Mouse (Mus musculus): ENCODE data around the gene Reep3.
A peak's percentile ranks its signal among the peaks of the same experiment; 100 is the strongest.

Gene Reep3

GRCm38 (mm10) chr10:67111044-67111798 lies 14.5 kb upstream of the Reep3 start:
- DNase-seq (ENCODE audit: low spot score in 2 of 2): no peak

DNA sequence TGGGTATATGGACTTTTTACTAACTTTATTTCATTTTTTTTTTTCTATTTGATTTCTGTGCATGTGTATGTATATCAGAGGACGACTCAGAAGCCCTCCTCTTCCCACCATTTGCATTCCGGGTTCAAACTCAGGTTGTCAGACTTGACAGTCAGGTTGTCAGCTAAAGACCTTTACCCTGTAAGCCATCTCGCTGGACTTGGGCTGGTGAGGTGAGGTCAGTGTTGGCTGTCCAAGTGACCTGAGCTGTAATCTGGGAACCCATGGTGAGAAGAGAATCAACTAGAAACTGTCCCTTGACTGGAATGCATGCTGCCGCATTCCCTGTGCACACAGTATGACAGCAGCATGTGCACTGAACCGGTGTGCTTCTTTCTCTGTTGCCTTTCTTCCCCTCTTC lies 12.9 kb upstream of the Reep3 start:
- no peak for DNase-seq (ENCODE audit: low spot score in 2 of 2)

GRCm38 (mm10) chr10:67108096-67108495 lies 11.4 kb upstream of the Reep3 start:
- no peak for DNase-seq (ENCODE audit: low spot score in 2 of 2)

DNA sequence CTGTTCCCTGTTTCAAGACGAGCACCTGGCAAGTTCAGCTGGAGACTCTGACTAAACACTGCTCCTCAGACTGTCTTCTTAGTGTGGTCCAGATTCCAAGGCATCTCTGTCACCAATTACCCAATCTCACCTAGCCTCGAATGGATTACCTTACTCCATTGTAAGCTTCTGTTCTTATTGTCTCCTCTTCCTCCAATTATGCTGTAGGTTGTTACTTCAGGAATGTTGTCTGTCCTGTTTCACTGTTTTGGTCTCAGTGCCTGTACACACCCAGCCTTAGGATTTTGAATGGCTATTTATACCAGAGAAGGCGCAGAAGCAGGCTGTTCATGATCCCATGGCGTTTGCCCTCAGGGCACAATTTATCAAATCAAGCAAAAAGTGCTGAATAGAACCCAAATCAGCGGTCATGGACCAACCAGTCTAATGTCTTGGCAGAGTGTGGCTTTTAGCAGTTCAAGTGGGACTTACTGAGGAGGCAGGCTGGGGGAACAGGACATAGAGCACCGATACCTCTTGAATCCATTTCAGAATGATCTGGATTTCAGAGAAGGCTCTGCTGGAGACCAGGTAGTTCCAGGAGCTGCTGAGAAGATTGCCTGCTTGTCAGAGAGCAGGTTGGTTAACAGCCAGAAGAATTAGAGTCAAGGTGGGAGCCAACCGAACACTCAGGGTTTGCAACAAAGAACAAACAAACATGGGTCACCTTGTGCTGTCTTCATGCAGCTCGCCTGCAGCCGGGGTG lies 10.4 kb upstream of the Reep3 start:
- DNase-seq (ENCODE audit: low spot score in 2 of 2): no peak

GRCm38 (mm10) chr10:67106400-67106799 lies 9.7 kb upstream of the Reep3 start:
- no peak for DNase-seq (ENCODE audit: low spot score in 2 of 2)

- no peak for DNase-seq (ENCODE audit: low spot score in 2 of 2)
These were observed 8.8 kb upstream of the Reep3 start for GRCm38 (mm10) chr10:67105331-67106217.

DNA sequence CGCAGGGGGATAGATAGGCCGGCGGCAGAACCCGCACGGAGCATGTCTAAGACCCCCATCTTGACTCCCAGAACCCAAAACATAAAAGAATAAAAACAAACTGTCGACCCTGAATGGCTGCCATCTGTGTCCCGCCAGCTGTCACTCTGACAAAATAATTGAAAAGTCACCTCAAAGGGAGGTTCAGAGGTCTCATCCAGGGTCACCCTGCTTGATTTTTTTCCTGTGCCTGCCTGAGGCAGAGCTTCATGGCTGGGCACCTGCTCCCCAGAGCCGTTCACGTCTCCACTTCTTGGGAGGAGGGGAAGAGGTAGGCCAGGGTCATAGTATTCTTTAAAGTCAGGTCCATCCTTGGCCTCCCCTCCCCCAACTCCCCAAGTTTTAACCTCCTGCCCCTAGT lies 7.8 kb upstream of the Reep3 start:
- DNase-seq (ENCODE audit: low spot score in 2 of 2): no peak

DNA sequence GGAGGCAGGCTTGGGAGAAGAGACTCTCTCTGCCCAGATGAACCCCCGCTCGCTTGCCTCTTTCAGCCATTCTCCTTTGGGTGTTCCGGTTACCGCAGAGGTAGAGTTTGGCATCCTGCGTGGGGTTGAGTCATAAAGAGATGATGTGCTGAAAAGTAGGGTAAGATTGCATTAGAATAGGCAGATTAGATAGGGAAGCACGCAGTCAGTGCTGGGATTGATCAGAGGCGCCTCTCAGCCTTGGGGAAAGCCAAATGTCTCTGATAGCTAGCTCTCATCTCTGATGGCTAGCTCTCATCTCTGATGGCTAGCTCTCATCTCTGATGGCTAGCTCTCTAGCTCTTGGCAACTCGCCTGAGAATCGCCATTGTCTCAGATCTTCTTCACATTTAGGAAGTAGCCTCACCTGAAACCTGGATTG lies 4.1 kb upstream of the Reep3 start:
- DNase-seq (ENCODE audit: low spot score in 2 of 2): no peak

GRCm38 (mm10) chr10:67100011-67100661 lies 3.4 kb upstream of the Reep3 start:
- DNase-seq (ENCODE audit: low spot score in 2 of 2): no peak

GRCm38 (mm10) chr10:67099183-67099929 lies 2.6 kb upstream of the Reep3 start:
- DNase-seq (ENCODE audit: low spot score in 2 of 2): no peak

DNA sequence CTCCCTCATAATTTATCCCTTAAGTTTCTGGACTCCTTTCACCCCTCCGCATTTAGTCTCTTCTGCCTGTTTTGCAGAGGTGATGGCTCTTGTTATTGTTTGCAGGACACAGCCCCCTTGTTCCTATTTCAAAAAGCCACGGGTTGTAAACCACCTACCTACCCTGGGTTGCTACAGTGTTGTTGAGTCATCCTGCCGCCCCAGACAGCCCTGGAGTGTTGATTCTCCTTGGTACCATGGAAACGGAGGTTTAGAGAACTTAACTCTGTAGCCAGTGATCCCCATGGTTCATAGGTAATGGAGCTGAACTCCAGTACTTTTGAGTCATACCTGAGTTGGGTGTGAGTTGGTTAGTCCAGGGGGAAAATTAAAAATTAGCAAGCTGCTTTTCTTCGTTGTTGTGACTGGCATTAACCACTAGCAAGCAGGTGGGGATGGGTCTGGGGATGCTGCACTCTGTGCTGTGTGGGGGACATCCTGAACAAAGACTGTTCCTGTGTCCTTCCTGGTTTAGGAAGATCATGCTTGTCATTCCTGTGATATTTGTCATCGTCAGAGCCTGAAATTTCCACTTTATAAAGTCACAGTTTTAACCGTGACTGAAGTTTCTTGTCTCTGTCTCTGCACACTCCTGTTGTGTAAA lies 1.8 kb upstream of the Reep3 start:
- DNase-seq (ENCODE audit: low spot score in 2 of 2): no peak

GRCm38 (mm10) chr10:67097437-67098150 lies 849 bp upstream of the Reep3 start:
- no peak for DNase-seq (ENCODE audit: low spot score in 2 of 2)

DNA sequence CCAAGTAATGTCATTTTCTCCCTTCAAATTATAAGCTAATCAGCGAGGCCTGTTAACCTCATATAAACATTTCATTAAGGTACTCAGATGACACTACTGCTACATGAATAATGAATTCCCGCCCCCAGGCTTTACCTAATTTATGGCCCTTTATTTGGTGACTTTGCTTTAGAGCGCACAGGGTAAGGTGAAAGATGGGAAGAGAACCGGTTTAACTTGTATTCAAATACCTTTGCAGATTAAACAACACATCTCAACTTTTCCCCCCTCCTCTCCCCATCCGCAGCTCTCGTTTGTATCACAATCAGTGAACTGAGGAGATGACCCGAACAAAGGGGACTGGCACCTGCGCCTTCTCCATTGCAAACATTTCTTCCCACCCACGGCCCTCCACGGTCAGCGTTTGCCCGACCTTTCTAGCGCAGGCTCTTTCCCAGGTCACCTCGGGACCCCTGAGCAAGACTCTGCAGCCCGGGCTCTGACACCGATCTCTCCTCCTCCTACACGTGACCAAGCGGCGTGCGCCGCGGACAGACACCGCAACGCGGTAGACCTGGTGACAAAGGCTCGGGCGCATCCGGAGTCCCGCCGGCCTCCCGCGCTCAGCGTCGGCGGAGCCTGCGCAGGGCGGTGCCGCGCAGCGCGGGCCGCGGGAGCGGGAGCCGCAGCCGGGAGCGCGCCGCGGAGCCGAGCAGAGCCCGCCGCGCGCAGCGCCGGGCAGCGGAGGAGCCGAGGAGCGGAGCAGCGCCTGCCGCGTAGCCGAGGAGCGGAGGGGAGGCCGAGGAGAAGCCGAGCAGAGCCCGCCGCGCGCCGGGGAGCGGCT lies 736 bp downstream of the Reep3 start, which contains the start of gene Jmjd1c:
TSS of gene Jmjd1c (plus strand) at position 328 of the 823 bp plus-strand sequence.
- DNase-seq (ENCODE audit: low spot score in 2 of 2): peak; percentile 70 to 78

GRCm38 (mm10) chr10:67094922-67095321 lies 1.8 kb downstream of the Reep3 start:
- DNase-seq (ENCODE audit: low spot score in 2 of 2): no peak

DNA sequence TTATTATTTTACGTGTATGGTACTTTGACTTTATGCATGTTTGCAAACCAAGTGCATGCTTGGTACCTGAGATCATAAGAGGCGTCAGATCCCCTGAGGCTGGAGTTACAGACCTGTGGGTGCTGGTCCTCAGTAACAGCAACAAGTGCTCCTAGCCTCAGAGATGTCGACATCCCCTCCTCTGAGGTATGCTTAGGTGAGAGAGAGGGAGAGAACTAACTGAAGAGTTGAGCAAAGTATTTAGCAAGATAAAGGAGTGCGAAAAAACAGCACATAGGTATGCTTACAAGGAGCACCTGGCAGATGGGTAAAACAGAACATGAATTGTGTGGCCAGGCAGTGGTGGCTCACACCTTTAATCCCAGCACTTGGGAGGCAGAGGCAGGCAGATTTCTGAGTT lies 6.1 kb downstream of the Reep3 start:
- DNase-seq (ENCODE audit: low spot score in 2 of 2): no peak

GRCm38 (mm10) chr10:67087447-67088226 lies 9.1 kb downstream of the Reep3 start:
- DNase-seq (ENCODE audit: low spot score in 2 of 2): no peak

- no peak for DNase-seq (ENCODE audit: low spot score in 2 of 2)
These were observed 10.8 kb downstream of the Reep3 start for GRCm38 (mm10) chr10:67085916-67086315.

DNA sequence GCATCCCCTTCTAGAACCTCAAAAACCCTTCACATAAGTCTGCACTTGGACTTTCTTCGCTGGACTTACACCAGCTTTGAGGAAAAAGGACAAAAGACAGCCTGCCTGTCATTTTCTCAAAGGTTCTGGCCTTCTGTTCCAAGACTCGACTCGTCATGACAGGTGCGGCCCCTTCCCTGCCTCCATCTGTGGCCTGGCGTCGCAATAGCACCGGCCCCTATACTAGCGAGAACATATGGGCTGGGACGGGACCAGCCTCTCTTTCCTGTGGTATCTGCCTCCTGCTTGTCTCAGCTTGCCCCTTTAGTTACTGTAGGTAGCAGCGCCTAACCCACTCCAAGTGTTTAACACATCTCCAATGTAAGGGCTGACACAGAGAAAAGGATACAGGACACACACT lies 11.6 kb downstream of the Reep3 start:
- DNase-seq (ENCODE audit: low spot score in 2 of 2): no peak
